In the genomic region with DNA sequence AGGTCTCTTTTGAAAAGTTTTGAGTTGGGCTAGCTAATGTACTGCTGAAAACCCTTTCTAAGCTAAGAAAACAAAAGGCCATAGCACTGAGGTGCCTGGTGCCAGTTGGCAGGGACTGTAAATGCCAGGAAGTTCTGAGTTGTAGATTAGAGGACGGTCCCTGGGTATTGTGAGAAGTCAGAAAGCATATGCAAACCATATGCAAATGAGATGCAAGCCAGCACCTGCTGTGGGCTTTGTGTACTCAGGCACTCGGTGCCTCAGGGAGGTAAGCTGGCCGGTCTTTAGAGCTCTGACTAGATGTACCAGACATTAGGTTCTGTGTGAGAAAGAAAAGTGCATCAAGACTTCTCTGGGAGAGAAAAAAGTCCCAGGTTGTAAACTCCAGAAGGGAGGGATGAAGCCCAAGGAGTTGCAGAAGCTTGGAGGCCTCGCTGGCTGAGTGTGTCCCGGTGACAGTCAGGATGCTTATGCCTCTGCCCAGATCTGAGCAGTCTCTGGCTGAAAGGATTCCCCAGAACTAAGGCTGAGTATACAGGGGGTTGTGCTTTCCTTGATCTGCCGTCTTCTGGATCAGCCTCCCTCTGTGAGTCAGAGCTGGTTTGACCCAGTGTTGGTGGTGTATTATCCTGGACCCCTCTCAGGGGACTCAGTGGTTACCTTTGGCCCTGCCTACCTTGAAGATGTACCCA, we compare ENCODE assay signal across 15 mouse cellular contexts.
DNase-seq lines count a peak whose midpoint lies in the region; ATAC-seq and TF ChIP-seq lines count a peak whose summit lies in the region.
"Had no signal": no experiment of that assay in that cellular context is flagged by ENCODE, and none has a peak within 500 bp of the region (broad histone marks: within the 10 kb centered on the region; RNA-seq: fewer than 3 reads in every experiment).

No protein-coding gene starts in this region.

- no peak for TF ChIP-seq POLR2A in CH12.LX (IDR thresholded peaks at IDR 0.05; ENCODE audit: low read depth, low read length)

- TF ChIP-seq RAD21 in CH12.LX (IDR thresholded peaks at IDR 0.05; ENCODE audit: low read depth, low read length): no peak

- no peak for TF ChIP-seq CTCF in CH12.LX (conservative IDR thresholded peaks at IDR 0.05 in 1 of 2, IDR thresholded peaks at IDR 0.05 in 1 of 2; ENCODE audit: low read depth in 2 of 2, low read length in 2 of 2)
- no peak for TF ChIP-seq CTCF in intestine, postnatal 0 days (IDR thresholded peaks at IDR 0.05; ENCODE audit: low read depth)

- H3K79me2 ChIP-seq in CH12.LX (replicated peaks; ENCODE audit: control insufficient read depth, extremely low read depth, insufficient read depth, poor library complexity, severe bottlenecking): no peaks in the 10 kb centered on the region

- H3K4me3 ChIP-seq in CH12.LX (replicated peaks in 1 of 3; ENCODE audit: low read depth in 2 of 3, low read length in 2 of 3, poor library complexity in 1 of 3): no peak overlapping the region
- H3K4me3 ChIP-seq in embryonic facial prominence, embryonic 10.5 days: no peak overlapping the region
- H3K4me3 ChIP-seq in hindbrain, embryonic 12.5 days: no peak overlapping the region
- H3K4me3 ChIP-seq in midbrain, embryonic 14.5 days (replicated peaks; ENCODE audit: low read depth, low read length): no peak overlapping the region
- H3K4me3 ChIP-seq in intestine, postnatal 0 days (ENCODE audit: low read depth, low read length): no peak overlapping the region
- H3K4me3 ChIP-seq: layer of hippocampus, adult 2 months; liver, embryonic 13.5 days had no signal

- no peaks in the 10 kb centered on the region for H3K9me3 ChIP-seq in CH12.LX (replicated peaks; ENCODE audit: low read length)
- H3K9me3 ChIP-seq in embryonic facial prominence, embryonic 10.5 days: no peaks in the 10 kb centered on the region
- no peaks in the 10 kb centered on the region for H3K9me3 ChIP-seq in hindbrain, embryonic 12.5 days (replicated peaks)
- no peaks in the 10 kb centered on the region for H3K9me3 ChIP-seq in midbrain, embryonic 14.5 days (ENCODE audit: control insufficient read depth, low read length)
- no peaks in the 10 kb centered on the region for H3K9me3 ChIP-seq in intestine, postnatal 0 days (ENCODE audit: control insufficient read depth)
- H3K9me3 ChIP-seq: liver, embryonic 13.5 days had no signal

- no peak for TF ChIP-seq EP300 in CH12.LX (IDR thresholded peaks at IDR 0.05; ENCODE audit: low read length)

- no peak overlapping the region for H3K27ac ChIP-seq in CH12.LX (ENCODE audit: insufficient read depth, low read depth)
- 0 out of 2 replicates have a peak overlapping the region, but pooled peaks have one; percentile 4 for H3K27ac ChIP-seq in embryonic facial prominence, embryonic 10.5 days (replicated peaks)
- H3K27ac ChIP-seq in hindbrain, embryonic 12.5 days: peak overlapping the region; percentile 83
- peak overlapping the region; percentile 76 for H3K27ac ChIP-seq in midbrain, embryonic 14.5 days (replicated peaks; ENCODE audit: low read depth, low read length)
- no peak overlapping the region for H3K27ac ChIP-seq in intestine, postnatal 0 days (ENCODE audit: low read depth, low read length)
- H3K27ac ChIP-seq: layer of hippocampus, adult 2 months; liver, embryonic 13.5 days; macrophage had no signal

- H3K36me3 ChIP-seq in CH12.LX (replicated peaks in 1 of 2; ENCODE audit: control insufficient read depth in 1 of 2, insufficient read depth in 1 of 2, low read length in 1 of 2): no peaks in the 10 kb centered on the region
- H3K36me3 ChIP-seq in embryonic facial prominence, embryonic 10.5 days (replicated peaks): no peaks in the 10 kb centered on the region
- H3K36me3 ChIP-seq in hindbrain, embryonic 12.5 days: no peaks in the 10 kb centered on the region
- H3K36me3 ChIP-seq in midbrain, embryonic 14.5 days (ENCODE audit: control insufficient read depth, insufficient read depth, low read length): no peaks in the 10 kb centered on the region
- H3K36me3 ChIP-seq in intestine, postnatal 0 days (ENCODE audit: control insufficient read depth, insufficient read depth): no peaks in the 10 kb centered on the region
- H3K36me3 ChIP-seq: liver, embryonic 13.5 days had no signal

- 29% methylated on average over 6 of the region's 6 CpGs for WGBS in embryonic facial prominence, embryonic 10.5 days
- WGBS in hindbrain, embryonic 12.5 days: 18% methylated on average over 6 of the region's 6 CpGs
- WGBS in midbrain, embryonic 14.5 days: 11% methylated on average over 6 of the region's 6 CpGs
- WGBS in intestine, postnatal 0 days: 48% methylated on average over 6 of the region's 6 CpGs

- H3K4me2 ChIP-seq in CH12.LX (ENCODE audit: insufficient read depth, low read depth, poor library complexity, severe bottlenecking): no peak overlapping the region
- no peak overlapping the region for H3K4me2 ChIP-seq in hindbrain, embryonic 12.5 days (replicated peaks)
- no peak overlapping the region for H3K4me2 ChIP-seq in midbrain, embryonic 14.5 days (ENCODE audit: low read length)
- H3K4me2 ChIP-seq in intestine, postnatal 0 days (replicated peaks; ENCODE audit: low read depth): no peak overlapping the region
- H3K4me2 ChIP-seq: liver, embryonic 13.5 days had no signal

- DNase-seq in CH12.LX (ENCODE audit: extremely low read depth): peak; percentile 58
- DNase-seq in embryonic facial prominence, embryonic 10.5 days (ENCODE audit: low spot score): no peak
- DNase-seq in midbrain, embryonic 14.5 days: peak; percentile 71
- DNase-seq in kidney, postnatal 25 days: no peak
- no peak for DNase-seq in cerebellum, adult 9-11 months
- no peak for DNase-seq in adrenal gland, adult 18-20 months (ENCODE audit: low spot score in 2 of 2)
- DNase-seq: adrenal gland, postnatal 14 days; kidney, adult 8-10 months; liver, embryonic 13.5 days; right cerebral cortex, postnatal 14 days; thymus, postnatal 14 days had no signal

- dilution Hi-C loops in CH12.LX (cut with MboI; ENCODE audit: extremely low pct_ligation_motif_present, extremely low pct_unique_long_range_greater_than_20kb, low sequenced_read_pairs): no loop called here

- ATAC-seq in hindbrain, embryonic 12.5 days (ENCODE audit: low FRiP score): peak; percentile 80
- peak; percentile 86 for ATAC-seq in midbrain, embryonic 14.5 days (ENCODE audit: low FRiP score, low TSS enrichment)
- ATAC-seq in intestine, postnatal 0 days: no peak

- H3K9ac ChIP-seq in CH12.LX (ENCODE audit: insufficient read depth, low read depth): no peak overlapping the region
- no peak overlapping the region for H3K9ac ChIP-seq in hindbrain, embryonic 12.5 days
- H3K9ac ChIP-seq in midbrain, embryonic 14.5 days (replicated peaks; ENCODE audit: low read length): no peak overlapping the region
- no peak overlapping the region for H3K9ac ChIP-seq in intestine, postnatal 0 days (ENCODE audit: low read depth, low read length)
- H3K9ac ChIP-seq: liver, embryonic 13.5 days had no signal

- no peaks in the 10 kb centered on the region for H3K27me3 ChIP-seq in CH12.LX (replicated peaks)
- peaks cover 6% of the 10 kb centered on the region; the same call in 1 of the 2 replicates for H3K27me3 ChIP-seq in embryonic facial prominence, embryonic 10.5 days (replicated peaks; ENCODE audit: low read depth, poor library complexity, severe bottlenecking)
- no peaks in the 10 kb centered on the region for H3K27me3 ChIP-seq in hindbrain, embryonic 12.5 days
- no peaks in the 10 kb centered on the region for H3K27me3 ChIP-seq in midbrain, embryonic 14.5 days (ENCODE audit: control insufficient read depth, insufficient read depth, low read length)
- no peaks in the 10 kb centered on the region for H3K27me3 ChIP-seq in intestine, postnatal 0 days (replicated peaks; ENCODE audit: control insufficient read depth, insufficient read depth, low read length)
- H3K27me3 ChIP-seq: liver, embryonic 13.5 days had no signal

- in situ Hi-C loops in CH12.LX (cut with MboI; ENCODE audit: low pct_ligation_motif_present, low pct_unique_long_range_greater_than_20kb, low sequenced_read_pairs): no loop called here

- H3K4me1 ChIP-seq in CH12.LX (ENCODE audit: control insufficient read depth in 1 of 2, insufficient read depth in 2 of 2): peaks cover 0 to 19% of the 10 kb centered on the region in 2 experiments; a peak in 2 of 4 replicates
- H3K4me1 ChIP-seq in embryonic facial prominence, embryonic 10.5 days: 0 out of 2 replicates have a peak, but pooled peaks cover 4% of the 10 kb centered on the region
- H3K4me1 ChIP-seq in hindbrain, embryonic 12.5 days: peaks cover 20% of the 10 kb centered on the region
- peaks cover 3% of the 10 kb centered on the region for H3K4me1 ChIP-seq in midbrain, embryonic 14.5 days (ENCODE audit: control insufficient read depth, insufficient read depth, low read length)
- H3K4me1 ChIP-seq in intestine, postnatal 0 days (replicated peaks; ENCODE audit: control insufficient read depth, insufficient read depth, low read length): no peaks in the 10 kb centered on the region
- H3K4me1 ChIP-seq: liver, embryonic 13.5 days had no signal

TF ChIP-seq in CH12.LX, 34 proteins besides CTCF, POLR2A, EP300 and RAD21:
- TF ChIP-seq TBP (conservative IDR thresholded peaks at IDR 0.05; ENCODE audit: low read depth, low read length) (no peak), BHLHE40 (IDR thresholded peaks at IDR 0.05; ENCODE audit: low read depth, low read length) (peak; percentile 37; the same call in 1 of the 2 replicates)

Comparison
In these comparisons a context has a peak if more than half of its experiments do, and no peak if none do; other contexts are left out.
1. DNase-seq: peak in CH12.LX (single experiment) and midbrain, embryonic 14.5 days (single experiment); none in embryonic facial prominence, embryonic 10.5 days (single experiment), kidney, postnatal 25 days (0 of 2), cerebellum, adult 9-11 months (single experiment) and adrenal gland, adult 18-20 months (0 of 2).
2. H3K27ac ChIP-seq: peak in embryonic facial prominence, embryonic 10.5 days (single experiment), hindbrain, embryonic 12.5 days (single experiment) and midbrain, embryonic 14.5 days (single experiment); none in CH12.LX (single experiment) and intestine, postnatal 0 days (single experiment).